Mouse (Mus musculus) right cerebral cortex, adult 2 months (tissue): ENCODE results near the gene Tedc2.

ENCODE experiments used
- DNase-seq, 2 experiments: peaks; one replicate each; pipeline ENCODE4 v3.0.0; 2021 to 2022; ENCODE audit warnings: low spot score in 2 of 2

Tedc2 gene

GRCm38 (mm10) chr17:24193769-24194168 is 26.9 kb downstream of the Tedc2 start:
- DNase-seq = no peak

GRCm38 (mm10) chr17:24193268-24193667 is 27.4 kb downstream of the Tedc2 start:
- DNase-seq = no peak

GRCm38 (mm10) chr17:24192848-24193247 is 27.8 kb downstream of the Tedc2 start:
- no peak for DNase-seq

GRCm38 (mm10) chr17:24191481-24191880 is 29.2 kb downstream of the Tedc2 start:
- no peak for DNase-seq

- no peak for DNase-seq
Observed at GRCm38 (mm10) chr17:24190934-24191333, 29.7 kb downstream of the Tedc2 start.

GRCm38 (mm10) chr17:24174259-24174658 is 46.4 kb downstream of the Tedc2 start:
- no peak for DNase-seq

GRCm38 (mm10) chr17:24173423-24173822 is 47.2 kb downstream of the Tedc2 start:
- peak; percentile 76 to 77 for DNase-seq

- no peak for DNase-seq
Observed at GRCm38 (mm10) chr17:24171738-24172137, 48.9 kb downstream of the Tedc2 start.

- no peak for DNase-seq
Observed at GRCm38 (mm10) chr17:24170729-24171128, 49.9 kb downstream of the Tedc2 start.

GRCm38 (mm10) chr17:24170125-24170524 is 50.5 kb downstream of the Tedc2 start:
- DNase-seq = no peak

GRCm38 (mm10) chr17:24169317-24170065 is 51.2 kb downstream of the Tedc2 start, which contains the start of gene Atp6v0c:
Atp6v0c (minus strand) TSS chr17:24169702.
- peak; percentile 96 to 99 for DNase-seq

GRCm38 (mm10) chr17:24168590-24169277 is 51.9 kb downstream of the Tedc2 start:
- peak; percentile 70 to 80 for DNase-seq

- DNase-seq = no peak
Observed at GRCm38 (mm10) chr17:24167891-24168505, 52.7 kb downstream of the Tedc2 start.

GRCm38 (mm10) chr17:24167120-24167519 is 53.5 kb downstream of the Tedc2 start:
- DNase-seq = no peak
